Mouse (Mus musculus) cerebellum, postnatal 4 days (tissue): Measurements from ENCODE around the gene Ube2g2.
"Not testable (repeated sequence)": the region's sequence is repeated elsewhere in the genome, so short reads cannot be mapped to it uniquely, and the experiment has no call there.

Source experiments
- DNase-seq, 2 experiments: peaks; one replicate each; pipeline ENCODE4 v3.0.0; 2022; ENCODE audit warnings: low spot score in 2 of 2, mixed read lengths in 1 of 2

Gene Ube2g2

GRCm38 (mm10) chr10:77638956-77639355 is 16.9 kb downstream of the Ube2g2 start:
- DNase-seq: no peak

DNA sequence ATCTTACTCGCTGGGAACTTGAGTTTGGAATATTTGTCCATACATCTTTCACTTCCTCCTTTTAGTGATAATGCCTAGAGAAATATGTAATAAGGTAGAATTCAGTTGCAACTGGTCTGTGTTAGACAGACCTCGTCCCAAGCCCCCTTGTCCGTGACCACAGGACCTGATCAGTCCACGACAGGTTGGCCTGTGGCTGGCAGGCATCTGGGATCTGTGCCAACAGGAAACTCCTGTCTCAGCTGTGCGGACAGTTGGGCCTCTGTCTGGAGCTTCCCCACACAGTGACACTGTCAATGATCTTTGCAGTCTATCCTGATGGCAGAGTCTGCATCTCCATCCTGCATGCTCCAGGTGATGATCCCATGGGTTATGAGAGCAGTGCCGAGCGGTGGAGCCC is 21.1 kb downstream of the Ube2g2 start:
- DNase-seq: no peak

- no peak for DNase-seq
Measured at GRCm38 (mm10) chr10:77645571-77645970, 23.5 kb downstream of the Ube2g2 start.

DNA sequence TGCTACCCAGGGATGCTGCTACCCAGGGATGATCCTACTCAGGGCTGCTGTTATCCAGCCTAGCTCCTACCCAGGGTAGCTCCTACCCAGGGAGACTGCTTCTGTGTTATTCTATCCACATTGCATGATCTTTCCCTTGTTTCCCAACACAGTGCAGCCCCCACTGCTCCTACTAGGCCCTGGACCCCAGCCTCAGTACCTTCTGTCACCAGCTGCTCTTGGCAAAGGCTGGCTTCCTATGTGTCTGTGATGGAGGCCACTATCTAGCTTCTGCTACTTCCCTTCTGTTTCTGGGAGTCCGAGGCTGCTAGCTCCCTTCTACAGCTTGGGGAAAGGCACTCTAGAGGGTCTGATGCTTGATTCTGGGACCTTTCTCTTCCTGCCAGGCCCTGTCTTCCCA is 25.4 kb downstream of the Ube2g2 start:
- DNase-seq: no peak

- DNase-seq: no peak
Measured at GRCm38 (mm10) chr10:77647901-77648300, 25.8 kb downstream of the Ube2g2 start.

- DNase-seq: no peak
Measured at GRCm38 (mm10) chr10:77652046-77652445, 30.0 kb downstream of the Ube2g2 start.

GRCm38 (mm10) chr10:77658286-77658994 is 36.4 kb downstream of the Ube2g2 start:
- no peak for DNase-seq

DNA sequence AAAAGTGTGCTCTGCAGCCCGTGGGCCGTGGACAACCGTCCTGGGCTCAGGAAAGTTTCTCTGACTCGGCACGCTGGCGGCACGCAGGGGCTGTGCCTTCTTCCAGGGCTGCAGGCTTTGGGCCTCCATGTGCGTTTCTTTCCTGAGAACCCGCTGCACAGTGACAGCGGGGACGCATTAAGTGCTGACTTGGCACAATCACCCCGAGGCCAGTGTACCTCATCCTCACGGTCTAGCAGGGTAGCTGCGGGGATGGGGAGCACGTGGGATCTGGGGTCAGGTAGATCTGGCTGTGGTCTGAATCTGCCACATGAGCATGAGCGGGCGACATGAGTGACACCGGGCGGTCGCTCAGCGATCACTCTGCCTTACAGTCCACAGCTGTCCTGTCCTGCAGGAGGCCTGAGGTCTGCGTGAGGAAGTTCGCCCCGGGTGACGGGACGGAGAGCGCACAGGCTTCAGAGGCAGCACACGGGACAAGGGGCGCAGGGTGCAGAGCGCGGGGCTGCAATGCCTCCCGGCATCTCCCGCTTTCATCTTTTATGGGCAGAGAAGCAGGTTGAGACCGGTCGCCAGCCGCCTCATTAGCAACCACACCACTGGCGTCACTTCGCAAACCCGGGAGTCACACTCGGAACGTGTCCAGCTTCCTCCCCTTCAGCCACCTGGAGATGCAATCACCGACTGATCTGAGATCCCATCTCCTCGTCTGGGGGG is 42.0 kb downstream of the Ube2g2 start:
- DNase-seq: no peak

- no peak for DNase-seq
Measured at GRCm38 (mm10) chr10:77666342-77666741, 44.3 kb downstream of the Ube2g2 start.

GRCm38 (mm10) chr10:77667402-77667801 is 45.3 kb downstream of the Ube2g2 start:
- no peak for DNase-seq

DNA sequence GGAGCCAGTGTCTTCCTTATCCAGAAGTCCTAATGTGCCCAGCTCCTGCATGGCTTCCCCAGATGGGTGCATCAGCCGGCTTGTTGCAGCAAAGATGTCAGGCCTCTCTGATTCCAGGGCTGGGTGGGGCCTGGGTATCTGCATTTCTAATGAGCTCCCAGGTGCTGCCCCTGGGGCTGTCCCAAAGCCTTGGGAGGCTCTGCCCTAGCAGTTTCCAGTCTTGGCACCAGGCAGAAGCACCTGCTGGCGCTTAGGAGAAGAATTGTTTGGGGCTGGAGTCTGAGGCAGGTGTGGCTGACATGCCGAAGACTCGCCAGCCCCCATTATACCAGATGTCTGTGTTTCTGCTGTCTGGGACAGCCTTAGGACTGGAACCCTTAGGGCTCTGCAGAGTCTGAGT is 48.6 kb downstream of the Ube2g2 start:
- no peak for DNase-seq

GRCm38 (mm10) chr10:77671519-77671918 is 49.4 kb downstream of the Ube2g2 start:
- DNase-seq: no peak

GRCm38 (mm10) chr10:77673765-77674164 is 51.7 kb downstream of the Ube2g2 start:
- no peak for DNase-seq

DNA sequence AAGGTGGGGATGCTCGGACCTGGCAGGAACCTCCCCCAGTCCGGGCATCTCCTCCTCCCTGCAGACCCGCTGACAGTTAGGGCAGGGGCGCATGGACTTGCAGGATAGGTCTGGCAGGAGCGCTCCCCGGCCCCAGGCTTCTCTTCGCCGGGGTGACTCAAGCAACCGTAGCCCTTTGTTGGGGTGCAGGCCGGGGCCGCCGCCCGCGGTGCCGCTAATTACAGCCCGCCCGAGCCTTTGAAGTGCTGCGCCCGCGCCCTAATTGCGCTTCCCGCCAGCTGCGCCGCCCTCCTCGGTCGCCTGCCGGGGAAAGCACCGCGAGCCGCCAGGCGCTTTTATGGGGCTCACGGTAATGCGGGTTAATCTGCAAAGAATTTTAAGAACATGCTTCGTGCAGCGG is 55.5 kb downstream of the Ube2g2 start:
- DNase-seq: no peak

DNA sequence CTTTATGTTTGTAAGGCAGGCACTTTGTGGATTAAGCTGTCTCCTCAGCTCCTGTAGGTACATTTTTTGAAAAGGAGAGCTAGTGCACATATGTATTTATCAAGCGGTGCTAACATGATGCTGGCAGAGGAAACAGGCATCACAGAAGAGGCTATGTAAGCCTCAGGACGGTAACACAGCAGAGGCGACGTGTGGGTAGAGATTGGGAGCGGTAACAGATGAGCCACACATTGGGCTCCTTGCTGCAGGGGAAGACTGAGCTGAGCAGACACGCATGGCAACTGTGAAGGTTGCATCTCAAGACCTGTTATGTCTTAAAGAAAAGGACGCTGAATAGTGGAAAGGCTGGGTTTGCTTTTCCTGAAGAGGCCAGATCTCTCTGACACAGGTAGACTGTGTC is 60.9 kb downstream of the Ube2g2 start:
- no peak for DNase-seq

GRCm38 (mm10) chr10:77684181-77684580 is 62.1 kb downstream of the Ube2g2 start:
- no peak for DNase-seq

DNA sequence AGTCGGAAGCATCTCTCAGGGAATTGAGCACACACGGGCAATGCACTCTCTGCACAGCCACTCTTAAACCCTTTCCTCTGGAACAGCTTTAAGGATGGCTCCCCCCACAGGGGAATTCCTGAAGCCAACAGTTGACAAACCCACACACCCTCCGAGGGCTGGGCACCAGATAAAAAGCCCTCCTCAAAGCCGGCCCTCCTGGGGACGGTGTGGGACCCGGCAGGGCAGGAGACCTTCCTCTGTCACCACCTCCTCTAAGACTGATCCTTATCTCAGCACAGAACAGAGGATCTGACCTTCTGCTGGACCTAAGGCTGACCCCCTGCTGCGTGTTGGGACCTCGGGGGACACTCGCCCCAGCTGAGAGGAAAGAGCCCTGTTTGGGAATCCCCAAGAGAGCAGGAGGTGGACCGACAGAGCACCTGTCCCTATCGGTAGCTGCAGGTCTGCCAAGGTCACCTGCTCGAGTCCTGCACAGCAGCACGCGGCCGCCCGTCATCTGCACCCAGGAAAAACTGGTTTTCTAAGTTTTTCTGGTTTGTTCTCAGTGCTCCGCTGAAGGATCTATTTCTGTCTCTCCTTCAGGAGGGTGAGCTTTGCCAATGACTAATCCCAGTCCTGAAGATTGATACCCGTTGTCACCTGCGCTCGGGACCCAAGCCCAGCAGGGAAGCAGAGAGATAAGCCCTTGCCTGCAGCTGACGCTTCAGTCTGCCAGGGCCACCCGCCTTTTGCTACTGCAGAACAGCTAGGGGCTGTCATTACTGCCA is 64.0 kb downstream of the Ube2g2 start, which contains the start of gene Tspear:
Tspear (plus strand) TSS at position 675 of the 770 bp plus-strand sequence.
- DNase-seq: no peak

GRCm38 (mm10) chr10:77687021-77687420 is 64.9 kb downstream of the Ube2g2 start:
- no peak for DNase-seq

GRCm38 (mm10) chr10:77690356-77690807 is 68.3 kb downstream of the Ube2g2 start, which contains the start of gene Gm19402:
Gm19402 (minus strand) TSS chr10:77690757.
- not testable (repeated sequence) for DNase-seq
